Mouse (Mus musculus) hematopoietic stem cell, adult 5-6 weeks (primary cell): ENCODE results near the gene Poc1b. TPM values are rescaled to one million over a fixed set of nuclear protein-coding genes. Genes with fewer than 3 reads are reported as not detected.

Experiments used
- ATAC-seq, 2 experiments: fragments of 125-278 bp in 1 of 2; replicated peaks in 1 of 2; 2 replicates each; pipeline ENCODE4 v1.8.0; 2016 to 2017; ENCODE audit warnings: inconsistent platforms in 2 of 2, mild to moderate bottlenecking in 2 of 2, moderate number of reproducible peaks in 2 of 2, low read depth in 1 of 2, moderate TSS enrichment in 1 of 2; ENCODE audit not compliant: low FRiP score in 2 of 2, poor library complexity in 2 of 2, severe bottlenecking in 2 of 2, insufficient read depth in 1 of 2, low TSS enrichment in 1 of 2
- total RNA-seq: library from RNA; stranded (forward); fragments of 172-1452, 232-1000 nt; gene quantifications from 2 replicates; pipeline ENCODE4 v1.2.3, GENCODE M21; 2017

Gene Poc1b
- total RNA-seq, 1 experiment from 2014 or later: 10.9 TPM

DNA sequence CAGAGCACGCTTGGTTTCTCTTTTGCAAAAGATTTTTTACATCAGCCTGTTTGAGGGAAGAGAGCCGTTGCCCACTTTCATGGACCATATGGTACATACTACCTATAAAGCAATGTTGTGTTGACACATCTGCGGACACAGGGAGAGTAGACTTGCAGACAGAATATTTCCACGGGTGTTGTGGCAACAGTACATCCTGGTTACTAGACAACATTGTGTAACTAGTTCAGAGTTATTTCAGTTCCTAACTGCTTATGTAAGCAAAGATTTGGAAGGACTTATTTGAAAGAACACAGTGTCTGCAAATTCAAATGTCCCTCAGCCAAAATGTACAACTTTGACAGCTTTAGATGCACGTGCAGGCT is 62.9 kb downstream of the Poc1b start:
- peak; percentile 47 to 58; a peak in 3 of 4 replicates for ATAC-seq

DNA sequence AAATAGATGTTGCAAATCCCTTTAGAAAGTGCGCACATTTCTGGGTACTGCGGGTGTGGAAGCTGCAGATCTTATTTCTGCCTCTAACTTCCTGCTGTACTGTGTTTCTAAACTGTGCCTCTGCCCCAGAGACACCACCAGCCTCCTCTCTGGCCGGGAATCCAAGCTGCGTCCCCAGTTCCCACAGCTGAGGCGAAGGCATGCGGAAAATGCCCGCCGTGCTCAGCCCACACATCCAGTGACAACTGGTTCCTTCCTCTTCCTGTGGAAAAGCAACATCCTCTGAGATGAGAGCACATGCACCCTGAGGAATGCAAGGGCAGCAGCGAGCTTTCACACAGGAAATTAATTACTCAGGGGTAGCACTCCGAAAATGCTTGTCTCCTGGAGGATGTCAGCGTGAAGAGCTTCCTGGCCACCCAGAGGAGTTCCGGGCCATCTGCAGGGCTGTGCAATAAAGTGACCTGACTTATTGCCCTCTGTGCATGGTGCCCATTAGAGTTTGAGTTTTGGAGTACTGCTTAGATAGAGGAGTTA is 65.2 kb downstream of the Poc1b start:
- ATAC-seq: peak; percentile 46 to 65

DNA sequence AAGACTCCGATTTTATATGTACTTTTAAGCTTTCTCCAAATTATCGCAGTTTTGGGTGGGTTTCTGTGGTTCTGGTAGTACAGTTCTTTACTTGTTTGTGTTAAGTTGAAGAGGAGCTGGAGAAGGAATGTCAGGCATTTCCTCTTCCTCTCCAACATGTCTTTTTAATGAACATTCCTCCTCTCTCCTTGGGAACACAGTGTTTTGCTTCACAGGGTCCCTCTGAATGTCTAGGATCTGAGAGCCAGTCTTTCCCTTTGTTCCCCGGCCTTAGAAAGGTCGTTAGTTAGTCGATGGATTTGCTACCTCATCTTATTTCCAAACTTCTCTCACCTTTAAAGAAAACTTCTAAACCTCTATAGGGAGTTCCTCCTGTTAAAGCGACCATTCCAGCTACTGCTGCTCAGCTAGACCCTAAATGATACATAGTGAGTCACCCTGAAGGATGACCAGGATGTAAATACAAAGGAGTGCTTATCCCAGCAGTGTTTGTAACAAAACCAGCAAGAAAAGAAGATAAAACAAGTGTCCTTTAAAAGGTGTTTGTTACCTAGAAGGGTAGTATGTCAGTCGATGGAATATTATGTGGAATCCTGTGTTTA is 66.2 kb downstream of the Poc1b start:
- ATAC-seq: no peak

DNA sequence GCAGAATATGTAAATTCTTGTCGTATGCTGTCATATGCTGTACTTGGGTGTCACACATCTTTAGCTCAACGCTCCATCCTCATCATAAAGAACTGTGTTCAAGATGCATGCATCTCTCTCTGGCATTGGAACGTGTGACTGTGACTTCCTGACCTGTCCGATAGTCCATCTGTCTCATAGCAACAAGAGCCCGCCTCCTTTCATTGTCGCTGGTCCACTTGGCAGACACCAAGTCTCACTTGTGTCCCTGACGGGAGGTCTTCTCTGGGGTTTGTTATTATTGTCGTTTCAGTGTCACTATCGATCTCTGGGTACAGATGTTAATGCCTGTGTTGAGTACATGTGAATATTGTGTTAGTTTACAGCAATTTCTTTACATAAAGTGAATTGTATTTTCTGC is 70.1 kb downstream of the Poc1b start:
- no peak for ATAC-seq

DNA sequence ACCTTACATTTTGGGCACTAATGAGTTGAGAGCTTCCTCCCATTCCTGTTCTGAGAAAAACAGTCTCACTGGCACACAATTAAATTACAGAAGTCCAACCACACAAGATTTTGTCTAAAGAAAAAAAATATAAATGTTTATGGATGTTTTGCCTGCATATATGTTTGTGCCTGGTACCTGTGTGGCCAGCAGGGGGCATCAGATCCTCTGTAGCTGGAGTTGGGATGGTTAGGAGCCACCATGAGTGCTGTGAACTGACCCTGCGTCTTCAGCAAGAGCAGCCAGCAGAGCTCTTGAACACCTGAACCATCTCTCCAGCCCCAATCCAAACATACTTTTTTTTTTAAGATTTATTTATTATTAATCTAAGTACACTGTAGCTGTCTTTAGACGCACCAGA is 71.3 kb downstream of the Poc1b start:
- no peak for ATAC-seq

DNA sequence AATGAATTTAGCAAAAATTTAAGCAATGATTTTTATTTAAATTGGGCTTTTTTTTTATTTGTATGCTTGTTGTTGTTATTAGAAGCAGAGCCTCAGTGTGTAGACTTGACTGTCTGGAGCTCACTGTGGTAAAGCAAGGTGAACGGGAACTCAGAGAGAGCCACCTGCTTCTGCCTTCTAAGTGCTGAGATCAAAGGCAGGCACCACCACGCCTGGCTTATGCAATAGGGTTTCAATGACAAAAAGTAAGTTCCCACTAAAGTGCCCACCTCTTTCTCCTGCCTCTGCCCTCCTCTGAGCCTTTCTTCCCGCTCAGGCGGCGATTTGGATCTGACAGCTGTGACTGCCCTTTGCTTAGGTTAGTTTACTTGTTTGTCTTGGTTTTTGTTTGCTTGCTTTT is 72.3 kb downstream of the Poc1b start:
- ATAC-seq: no peak

DNA sequence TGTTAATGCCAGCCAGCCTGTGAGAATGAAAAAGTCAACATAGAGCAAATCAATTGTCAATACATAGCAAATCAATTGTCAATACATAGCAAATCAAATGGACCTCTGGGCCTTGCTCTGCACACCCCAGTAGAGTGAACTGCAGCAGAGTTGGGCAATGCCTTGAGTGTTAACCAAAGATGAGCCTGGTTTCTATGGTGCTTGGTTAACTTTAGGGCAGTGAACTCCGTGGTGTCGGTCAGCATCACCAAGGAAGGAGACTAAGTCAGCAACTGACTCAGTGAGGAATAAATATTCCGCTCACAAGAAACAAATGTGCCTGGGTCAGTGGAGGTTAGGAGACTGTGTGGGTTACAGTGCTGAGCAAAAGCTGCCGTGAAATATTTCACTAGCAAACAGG is 72.7 kb downstream of the Poc1b start:
- no peak for ATAC-seq

DNA sequence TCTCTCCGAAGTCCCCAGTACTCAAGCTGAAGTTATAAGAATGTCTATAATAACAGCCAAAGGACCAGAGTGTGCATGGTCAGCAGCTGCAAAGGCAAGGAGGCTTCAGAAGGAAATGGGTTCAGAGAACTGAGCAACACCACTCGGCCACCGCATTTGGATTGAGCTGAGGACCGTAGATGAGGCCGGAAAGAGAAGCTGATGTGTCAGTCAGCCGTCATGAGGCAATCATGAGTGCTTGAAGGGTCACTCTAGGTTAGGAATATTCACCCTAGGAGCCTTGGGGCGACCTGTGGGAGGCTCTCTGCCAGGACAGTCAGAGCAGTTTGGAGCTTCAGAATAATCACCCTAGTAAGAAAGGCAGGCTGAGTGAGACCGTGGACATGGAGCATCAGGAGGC is 74.7 kb downstream of the Poc1b start:
- 0 out of 4 replicates have a peak, but pooled peaks of 1 of the 2 experiments have one; percentile 2 for ATAC-seq

DNA sequence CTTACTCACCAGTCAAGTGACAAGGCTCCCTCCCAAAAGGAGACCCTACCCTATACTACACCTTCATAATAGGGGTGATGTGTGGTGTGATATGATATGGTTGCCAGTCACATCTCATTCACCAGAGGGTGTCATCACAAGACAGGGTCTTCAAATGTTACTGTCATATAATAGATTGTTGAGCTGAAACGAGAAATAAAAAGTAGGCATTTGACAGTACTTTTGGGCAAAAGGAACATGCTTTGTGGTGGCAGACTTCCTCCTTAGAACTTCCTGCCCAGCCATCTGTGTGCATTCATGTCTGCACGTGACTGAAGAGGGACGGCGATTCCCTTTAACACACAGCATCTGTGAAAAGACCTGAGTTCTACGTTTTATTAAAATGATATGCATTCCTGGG is 75.3 kb downstream of the Poc1b start:
- ATAC-seq: peak; percentile 96 to 98

DNA sequence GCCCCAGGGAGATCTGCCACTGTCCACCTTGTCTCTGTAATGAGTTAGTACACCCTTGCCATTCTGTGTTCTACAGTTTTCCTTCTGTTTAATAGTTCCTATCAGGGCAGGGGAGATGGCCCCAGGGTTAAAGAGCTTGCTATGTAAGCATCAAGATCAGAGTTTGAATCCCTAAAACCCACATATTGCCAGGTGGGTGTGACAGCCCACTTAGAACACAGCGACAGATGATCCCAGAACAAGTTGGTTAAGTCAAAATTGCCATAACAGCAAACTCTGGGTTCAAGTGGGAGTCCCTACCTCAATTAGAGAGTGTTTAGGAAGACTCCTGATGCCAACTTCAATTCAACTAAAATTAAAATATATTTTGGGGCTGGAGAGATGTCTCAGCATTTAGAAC is 81.3 kb downstream of the Poc1b start:
- no peak for ATAC-seq

DNA sequence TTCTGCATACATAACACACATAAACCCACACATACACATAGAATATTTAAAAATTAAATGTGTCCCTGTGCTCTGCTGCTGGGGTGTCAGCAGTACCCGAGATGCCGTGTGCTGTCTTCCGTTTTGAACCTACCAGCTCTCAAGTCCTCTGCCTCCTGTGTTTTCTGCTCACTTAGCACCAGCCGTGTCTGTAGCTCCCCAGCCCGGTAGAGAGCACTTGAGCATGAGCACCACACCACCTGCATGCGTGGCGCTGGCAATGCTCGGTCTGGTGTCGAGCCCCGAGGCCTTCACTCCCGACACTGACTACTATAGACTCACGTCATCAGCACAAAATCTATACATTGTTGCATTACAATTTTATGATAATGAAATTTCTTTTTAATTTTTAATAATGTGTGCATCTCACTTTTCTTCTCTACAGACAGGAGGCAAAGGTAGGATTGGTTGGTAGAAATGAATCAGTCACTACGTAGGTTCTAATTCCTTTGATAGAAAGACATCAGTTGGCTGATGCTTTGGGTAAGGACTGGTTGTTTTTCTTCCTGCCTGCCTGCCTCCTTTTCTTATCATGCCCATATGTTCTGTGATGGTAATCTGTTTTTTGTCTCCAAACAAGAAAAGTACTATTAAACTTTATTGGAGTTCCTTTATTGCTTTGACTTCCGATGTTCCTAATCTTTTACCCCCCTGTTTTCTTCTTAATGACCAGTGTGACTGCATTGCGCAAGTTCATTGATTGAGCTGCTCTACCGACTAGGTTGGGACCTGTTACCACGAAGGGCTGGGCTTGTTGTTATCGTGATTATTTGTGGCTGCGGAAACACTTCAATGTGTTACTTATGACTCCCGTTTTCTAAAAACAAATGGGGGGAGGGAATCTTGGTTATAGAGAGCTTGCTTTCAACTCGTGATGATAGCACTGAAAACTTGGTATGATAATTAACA is 82.1 kb downstream of the Poc1b start:
- ATAC-seq: no peak

DNA sequence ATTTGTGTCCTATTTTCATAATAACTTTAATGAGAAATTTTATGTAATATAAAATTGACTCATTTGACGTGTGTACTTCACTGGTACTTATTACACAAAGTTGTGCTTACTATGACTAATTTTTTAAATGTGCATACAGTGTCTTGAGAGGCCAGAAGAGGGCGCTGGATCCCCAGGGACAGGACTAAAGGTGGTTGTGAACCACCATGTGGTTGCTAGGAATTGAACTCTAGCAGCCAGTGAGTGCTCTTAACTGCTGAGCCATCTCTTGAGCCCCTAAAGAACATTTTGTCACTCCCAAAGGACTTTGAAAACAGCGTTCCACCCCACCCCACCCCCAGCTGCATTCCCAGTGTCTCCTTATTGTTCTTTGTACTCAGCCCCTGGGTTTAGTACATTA is 84.0 kb downstream of the Poc1b start:
- ATAC-seq: peak; percentile 48 to 50; a peak in 1 of 4 replicates

DNA sequence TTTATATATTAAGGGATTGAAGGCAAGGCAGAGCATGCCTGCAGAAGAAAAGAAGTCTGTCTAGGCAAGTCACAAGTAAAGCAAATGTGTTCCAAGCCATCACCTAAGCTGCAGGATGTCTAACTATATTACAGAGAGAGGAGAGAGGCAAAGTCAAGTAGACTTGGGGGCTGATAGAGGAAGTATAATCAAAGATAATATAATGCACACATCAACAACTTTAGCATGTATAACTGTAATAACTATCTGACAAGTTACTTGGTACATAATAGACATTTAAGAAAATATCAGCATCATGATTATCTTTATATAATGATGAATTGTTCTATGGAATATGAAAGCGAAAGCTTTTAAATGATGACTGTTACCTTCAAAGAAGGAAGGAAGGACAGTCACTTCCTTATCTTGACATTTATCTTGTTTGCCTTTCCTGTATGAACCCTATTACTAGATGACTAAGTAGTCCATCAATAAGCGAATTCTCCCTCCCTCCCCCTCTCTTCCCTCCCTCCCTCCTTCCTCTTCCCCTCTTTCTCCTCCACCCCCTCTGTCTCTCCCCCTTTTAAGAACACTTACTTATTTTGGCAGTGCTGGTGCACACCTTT is 87.7 kb downstream of the Poc1b start:
- peak; percentile 33 to 67; a peak in 1 of 4 replicates for ATAC-seq

DNA sequence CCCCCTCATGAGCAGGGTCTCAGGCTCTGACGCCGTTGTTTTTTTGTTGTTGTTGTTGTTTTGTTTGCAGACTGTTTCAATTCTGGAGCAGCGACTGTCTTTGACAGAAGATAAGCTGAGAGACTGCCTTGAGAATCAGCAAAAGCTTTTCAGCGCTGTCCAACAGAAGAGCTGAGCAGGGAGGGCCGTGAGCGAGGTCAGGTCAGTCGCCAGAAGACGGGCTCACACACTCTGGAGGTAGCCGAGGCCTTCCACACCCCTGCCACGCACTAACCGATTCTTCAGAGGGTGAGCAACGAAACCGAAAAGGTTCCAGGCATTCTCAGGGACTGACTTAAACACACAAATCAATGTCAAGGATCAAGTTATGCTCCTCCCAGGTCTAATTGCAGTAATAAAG is 89.7 kb downstream of the Poc1b start:
- no peak for ATAC-seq

DNA sequence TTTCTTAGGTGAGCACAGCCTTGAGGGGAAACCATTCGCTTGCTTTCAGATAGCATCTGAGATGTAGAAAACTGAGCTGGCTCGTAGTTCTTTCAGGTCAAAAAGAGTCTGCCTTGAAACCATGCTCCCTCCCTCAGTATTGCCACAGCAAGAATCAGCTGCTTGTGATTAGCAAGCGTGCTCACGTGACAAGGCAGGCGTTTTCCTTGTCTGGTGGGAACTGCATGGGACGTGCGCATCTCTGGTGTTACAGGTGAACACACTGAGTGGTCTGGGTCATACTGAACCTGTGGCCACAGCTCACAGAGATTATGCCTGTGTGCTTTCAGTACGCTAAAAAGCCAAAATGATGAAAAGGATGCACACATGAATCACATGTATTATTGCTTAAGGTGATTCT is 90.3 kb downstream of the Poc1b start:
- ATAC-seq: no peak

DNA sequence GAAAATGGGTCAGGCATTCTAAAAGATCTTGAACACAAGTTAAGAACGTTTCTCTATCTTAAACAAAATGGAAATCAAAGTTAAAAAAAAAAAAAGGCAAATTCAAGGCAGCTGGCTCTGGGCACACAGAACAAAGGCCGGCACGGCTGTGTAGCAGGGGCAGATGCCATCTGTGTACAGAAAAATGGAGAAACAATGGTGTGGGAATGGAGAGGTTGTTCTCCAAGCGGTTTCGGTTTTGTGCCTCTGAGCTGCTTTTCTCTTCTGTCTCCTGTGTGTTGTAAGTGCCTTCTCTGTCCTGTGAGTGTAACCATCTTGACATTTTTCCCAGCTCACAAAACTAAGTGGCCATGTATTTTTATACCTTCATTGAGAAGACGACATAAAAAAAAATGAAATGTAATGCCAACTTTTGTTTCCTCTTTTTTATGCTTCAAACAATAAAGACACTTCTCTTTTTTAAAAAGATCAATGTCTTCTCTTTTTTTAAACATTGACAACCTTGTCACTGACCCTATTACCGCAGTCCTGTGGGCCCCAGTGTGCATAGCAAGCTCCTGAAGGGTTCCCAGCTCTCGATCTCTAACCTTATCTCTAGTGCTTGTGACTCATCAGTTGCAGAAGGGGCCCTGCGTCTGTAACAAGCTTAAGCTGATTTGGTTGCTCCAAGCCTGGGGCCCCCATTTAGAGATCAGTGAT is 90.9 kb downstream of the Poc1b start:
- peak; percentile 66 to 76 for ATAC-seq

DNA sequence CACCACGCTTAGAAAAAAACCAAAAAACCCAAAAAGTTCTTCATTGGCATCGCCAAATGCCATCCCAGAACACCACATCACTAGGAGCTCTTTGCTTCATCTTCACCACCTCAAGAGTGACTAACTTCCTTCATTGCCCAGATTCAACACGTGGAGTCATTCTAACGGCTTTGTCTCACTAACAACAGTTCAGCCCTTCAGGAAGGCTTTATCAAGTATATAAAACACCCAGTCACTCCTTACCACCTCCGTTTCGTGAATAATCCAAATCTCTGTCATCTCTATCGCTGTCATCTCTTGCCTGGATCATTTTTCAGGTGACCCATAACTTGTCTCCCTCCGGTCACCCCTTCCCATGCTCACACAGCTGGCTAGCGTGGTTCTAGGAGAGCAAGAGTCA is 92.1 kb downstream of the Poc1b start:
- no peak for ATAC-seq

DNA sequence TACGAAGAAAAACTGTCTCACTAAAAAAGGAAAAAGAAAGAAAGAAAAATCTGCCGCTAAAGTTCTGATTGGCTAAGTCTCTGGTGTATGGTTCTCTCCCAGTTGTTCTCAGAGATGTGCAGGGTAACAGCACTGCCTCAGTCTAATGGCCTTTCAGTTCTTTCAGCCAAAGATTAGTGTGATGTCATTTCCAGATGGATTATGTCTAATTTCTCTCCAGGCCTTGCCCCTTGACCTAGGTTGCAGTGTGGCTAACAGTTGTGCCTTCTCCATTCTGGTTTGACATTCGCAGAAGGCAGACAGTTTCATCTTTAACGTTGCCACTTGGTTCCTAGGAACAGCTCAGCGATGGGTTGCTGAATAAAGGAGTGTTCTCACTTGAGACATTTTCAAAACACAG is 94.1 kb downstream of the Poc1b start:
- ATAC-seq: no peak
